Mouse (Mus musculus) liver, embryonic 14.5 days (tissue): ENCODE results near the gene Men1. TPM values are rescaled to one million over a fixed set of nuclear protein-coding genes. Genes with fewer than 3 reads are reported as not detected.
A peak's percentile ranks its signal among the peaks of the same experiment; 100 is the strongest.

ENCODE experiments used
- ATAC-seq: fragments of 200-750 bp; cut with Nextera tagmentation; 2 replicates; pipeline ENCODE4 v1.8.0; 2017; ENCODE audit warnings: moderate number of reproducible peaks, mild to moderate bottlenecking, moderate library complexity; ENCODE audit not compliant: insufficient read depth
- DNase-seq, 3 experiments: peaks; one replicate each; pipeline ENCODE4 v3.0.0-alpha.2; 2012 to 2013; ENCODE audit warnings: low read depth in 3 of 3, low spot score in 3 of 3
- H3K27ac ChIP-seq: fragments of 300-500 bp; sonication (generic); 2 replicates; pipeline ENCODE4 v1.5.1; 2014; ENCODE audit warnings: moderate library complexity, mild to moderate bottlenecking, control low read depth, inconsistent platforms
- H3K27me3 ChIP-seq: fragments of 300-500 bp; sonication (generic); 2 replicates; pipeline ENCODE4 v1.6.1; 2014; ENCODE audit warnings: mild to moderate bottlenecking, low read length, moderate library complexity; ENCODE audit not compliant: control insufficient read depth, insufficient read depth
- H3K36me3 ChIP-seq: fragments of 300-500 bp; sonication (generic); replicated peaks from 2 replicates; pipeline ENCODE4 v1.6.1; 2014; ENCODE audit warnings: low read depth; ENCODE audit not compliant: control insufficient read depth, insufficient read depth
- H3K4me1 ChIP-seq, 2 experiments: fragments of 200-500 bp in 1 of 2; fragments of 300-500 bp in 1 of 2; sonication (generic) in 1 of 2; replicated peaks; 2 replicates each; pipeline ENCODE4 v1.6.1; 2012 to 2014; ENCODE audit warnings: antibody characterized with exemption in 1 of 2, inconsistent platforms in 1 of 2, low read length in 1 of 2; ENCODE audit not compliant: control insufficient read depth in 2 of 2, insufficient read depth in 2 of 2
- H3K4me2 ChIP-seq: fragments of 300-500 bp; sonication (generic); 2 replicates; pipeline ENCODE4 v1.6.1; 2014; ENCODE audit warnings: low read depth, mild to moderate bottlenecking, control low read depth, moderate library complexity
- H3K4me3 ChIP-seq, 2 experiments: fragments of 200-500 bp in 1 of 2; fragments of 300-500 bp in 1 of 2; sonication (generic) in 1 of 2; 2 replicates each; pipeline ENCODE4 v1.5.1; 2012 to 2014; ENCODE audit warnings: low read depth in 2 of 2, low read length in 2 of 2, mild to moderate bottlenecking in 2 of 2, control low read depth in 1 of 2, inconsistent platforms in 1 of 2, moderate library complexity in 1 of 2; ENCODE audit not compliant: insufficient read depth in 1 of 2
- H3K9ac ChIP-seq: fragments of 300-500 bp; sonication (generic); replicated peaks from 2 replicates; pipeline ENCODE4 v1.6.1; 2014; ENCODE audit warnings: mild to moderate bottlenecking, control low read depth, moderate library complexity
- H3K9me3 ChIP-seq: fragments of 300-500 bp; sonication (generic); 2 replicates; pipeline ENCODE4 v1.6.1; 2016; ENCODE audit warnings: low read length, mixed read lengths; ENCODE audit not compliant: control insufficient read depth
- CTCF ChIP-seq: IDR thresholded peaks from 2 replicates; pipeline ENCODE4 v1.5.1; 2016; ENCODE audit warnings: antibody characterized with exemption, low read depth, control low read depth
- EP300 ChIP-seq: IDR thresholded peaks from 2 replicates; pipeline ENCODE4 v1.6.1; 2016; ENCODE audit warnings: antibody characterized with exemption, low read depth
- WGBS: fragments of 180-500 bp; shearing (Covaris S2); extraction: QIAGEN DNeasy Blood & Tissue Kit; methylation state at CpG from one replicate; pipeline ENCODE4 v1.1.7; 2014; ENCODE audit not compliant: insufficient replicate concordance; 5-methylcytosine and 5-hydroxymethylcytosine counted together
- polyA plus RNA-seq, 2 experiments: library from polyadenylated mRNA; depleted of rRNA in 1 of 2; stranded (reverse) in 1 of 2; unstranded in 1 of 2; fragments of >200 nt; fragmentation: Nextera tagmentation in 1 of 2; extraction: Ambion mirVana in 1 of 2; gene quantifications; 2 replicates each; pipeline versions ENCODE4 v1.2.1 to v1.2.3; 2012 to 2014

The Men1 gene
- polyA plus RNA-seq, 2 experiments = 12.5 to 20.4 TPM

- peaks cover 4 to 5% of the 10 kb centered on the region in 2 experiments for H3K4me1 ChIP-seq
- no peaks in the 10 kb centered on the region for H3K9me3 ChIP-seq
- DNase-seq (no peak), ATAC-seq (no peak)
- no peaks in the 10 kb centered on the region for H3K27me3 ChIP-seq
- H3K27ac ChIP-seq = no peak overlapping the region
- WGBS = 86% methylated on average over 7 of the region's 7 CpGs
- no peak overlapping the region for H3K4me3 ChIP-seq
- no peak overlapping the region for H3K9ac ChIP-seq
- TF ChIP-seq EP300 (no peak), CTCF (no peak)
- no peaks in the 10 kb centered on the region; the same call in 1 of the 2 replicates for H3K36me3 ChIP-seq
- H3K4me2 ChIP-seq = no peak overlapping the region
Measured at GRCm38 (mm10) chr19:6354030-6354429, 19.3 kb downstream of the Men1 start.

GRCm38 (mm10) chr19:6361291-6361690 lies 26.5 kb downstream of the Men1 start:
- TF ChIP-seq CTCF (no peak), EP300 (no peak)
- 72% methylated on average over 3 of the region's 3 CpGs for WGBS
- peaks cover 17% of the 10 kb centered on the region for H3K36me3 ChIP-seq
- ATAC-seq = no peak
- peaks cover 14 to 19% of the 10 kb centered on the region in 2 experiments for H3K4me1 ChIP-seq
- H3K27me3 ChIP-seq = no peaks in the 10 kb centered on the region
- no peaks in the 10 kb centered on the region for H3K9me3 ChIP-seq
- no peak overlapping the region for H3K4me3 ChIP-seq
- no peak overlapping the region for H3K4me2 ChIP-seq
- DNase-seq = no peak
- no peak overlapping the region for H3K9ac ChIP-seq
- no peak overlapping the region for H3K27ac ChIP-seq

GRCm38 (mm10) chr19:6363091-6363410 lies 28.3 kb downstream of the Men1 start:
- peak overlapping the region; percentile 71 to 94 for H3K4me3 ChIP-seq
- peaks cover 34% of the 10 kb centered on the region for H3K36me3 ChIP-seq
- peak overlapping the region; percentile 67 for H3K9ac ChIP-seq
- 2% methylated on average over 11 of the region's 11 CpGs for WGBS
- TF ChIP-seq CTCF (no peak), EP300 (no peak)
- no peaks in the 10 kb centered on the region for H3K9me3 ChIP-seq
- ATAC-seq = no peak
- no peak for DNase-seq
- peak overlapping the region; percentile 82 for H3K4me2 ChIP-seq
- no peaks in the 10 kb centered on the region for H3K27me3 ChIP-seq
- peaks cover 14 to 19% of the 10 kb centered on the region in 2 experiments for H3K4me1 ChIP-seq
- peak overlapping the region; percentile 71 for H3K27ac ChIP-seq

- Histone ChIP-seq H3K9me3 (no peaks in the 10 kb centered on the region), H3K9ac (peak within 1 kb of the TSS; percentile 97), H3K4me1 (peaks cover 14 to 19% of the 10 kb centered on the region in 2 experiments), H3K27me3 (no peaks in the 10 kb centered on the region), H3K4me3 (peak within 1 kb of the TSS; percentile 94), H3K36me3 (peaks cover 40% of the 10 kb centered on the region), H3K4me2 (peak within 1 kb of the TSS; percentile 99), H3K27ac (peak within 1 kb of the TSS; percentile 88)
- TF ChIP-seq CTCF (no peak), EP300 (no peak)
- ATAC-seq (peak; percentile 91), DNase-seq (peak; percentile 98 to 99 (median 99))
- WGBS = under 1% methylated on average over 84 of the region's 85 CpGs
Measured at GRCm38 (mm10) chr19:6363411-6364240, 28.8 kb downstream of the Men1 start, which contains the start of gene Sf1. TSS of gene Sf1 (plus strand) at chr19:6363690.

GRCm38 (mm10) chr19:6364317-6364725 lies 29.5 kb downstream of the Men1 start:
- Histone ChIP-seq H3K4me1 (peaks cover 14 to 19% of the 10 kb centered on the region in 2 experiments), H3K27me3 (no peaks in the 10 kb centered on the region), H3K4me2 (peak overlapping the region; percentile 99), H3K36me3 (peaks cover 47% of the 10 kb centered on the region), H3K9me3 (no peaks in the 10 kb centered on the region), H3K9ac (peak overlapping the region; percentile 97), H3K27ac (peak overlapping the region; percentile 88), H3K4me3 (peak overlapping the region; percentile 94)
- WGBS = under 1% methylated on average over 55 of the region's 55 CpGs
- peak; percentile 81 to 86 (median 84) for DNase-seq
- TF ChIP-seq EP300 (no peak), CTCF (no peak)
- no peak for ATAC-seq
